Mouse (Mus musculus) intestine, embryonic 15.5 days (tissue): ENCODE data around the gene Phox2a. TPM values are rescaled to one million over a fixed set of nuclear protein-coding genes. Genes with fewer than 3 reads are reported as not detected.

Experiments
- ATAC-seq: fragments of 200-750 bp; cut with Nextera tagmentation; 2 replicates; pipeline ENCODE4 v1.8.0; 2017; ENCODE audit warnings: moderate TSS enrichment, moderate library complexity
- H3K27ac ChIP-seq: fragments of 300-500 bp; sonication (generic); 2 replicates; pipeline ENCODE4 v1.5.1; 2015; ENCODE audit warnings: mild to moderate bottlenecking, inconsistent platforms
- H3K27me3 ChIP-seq: fragments of 300-500 bp; sonication (generic); replicated peaks from 2 replicates; pipeline ENCODE4 v1.6.1; 2015; ENCODE audit warnings: inconsistent platforms
- H3K36me3 ChIP-seq: fragments of 300-500 bp; sonication (generic); 2 replicates; pipeline ENCODE4 v1.6.1; 2015; ENCODE audit warnings: inconsistent platforms
- H3K4me1 ChIP-seq: fragments of 300-500 bp; sonication (generic); replicated peaks from 2 replicates; pipeline ENCODE4 v1.6.1; 2015; ENCODE audit warnings: inconsistent platforms
- H3K4me2 ChIP-seq: fragments of 300-500 bp; sonication (generic); replicated peaks from 2 replicates; pipeline ENCODE4 v1.6.1; 2015; ENCODE audit warnings: mild to moderate bottlenecking, inconsistent platforms
- H3K4me3 ChIP-seq: fragments of 300-500 bp; sonication (generic); replicated peaks from 2 replicates; pipeline ENCODE4 v1.5.1; 2015; ENCODE audit warnings: inconsistent platforms
- H3K9ac ChIP-seq: fragments of 300-500 bp; sonication (generic); 2 replicates; pipeline ENCODE4 v1.6.1; 2015; ENCODE audit warnings: inconsistent platforms
- H3K9me3 ChIP-seq: fragments of 300-500 bp; sonication (generic); 2 replicates; pipeline ENCODE4 v1.6.1; 2016; ENCODE audit warnings: inconsistent platforms
- WGBS: fragments of 180-500 bp; shearing (Covaris S2); methylation state at CpG from one replicate; pipeline ENCODE4 v1.1.7; 2015; 5-methylcytosine and 5-hydroxymethylcytosine counted together
- polyA plus RNA-seq: library from polyadenylated mRNA; unstranded; fragments of >200 nt; fragmentation: Nextera tagmentation; extraction: Ambion mirVana; gene quantifications from 2 replicates; pipeline ENCODE4 v1.2.1, GENCODE M21; 2015

Gene Phox2a
- polyA plus RNA-seq, 1 experiment from 2014 or later = 4.2 TPM

GRCm38 (mm10) chr7:101832372-101832771, 14.3 kb downstream of the Phox2a start:
- Histone ChIP-seq H3K4me3 (no peak overlapping the region), H3K4me2 (no peak overlapping the region), H3K27me3 (no peaks in the 10 kb centered on the region), H3K9me3 (no peaks in the 10 kb centered on the region), H3K4me1 (peaks cover 21% of the 10 kb centered on the region), H3K9ac (no peak overlapping the region), H3K36me3 (peaks cover 57% of the 10 kb centered on the region), H3K27ac (no peak overlapping the region)
- WGBS = 90% methylated on average over 4 of the region's 4 CpGs
- no peak for ATAC-seq

DNA sequence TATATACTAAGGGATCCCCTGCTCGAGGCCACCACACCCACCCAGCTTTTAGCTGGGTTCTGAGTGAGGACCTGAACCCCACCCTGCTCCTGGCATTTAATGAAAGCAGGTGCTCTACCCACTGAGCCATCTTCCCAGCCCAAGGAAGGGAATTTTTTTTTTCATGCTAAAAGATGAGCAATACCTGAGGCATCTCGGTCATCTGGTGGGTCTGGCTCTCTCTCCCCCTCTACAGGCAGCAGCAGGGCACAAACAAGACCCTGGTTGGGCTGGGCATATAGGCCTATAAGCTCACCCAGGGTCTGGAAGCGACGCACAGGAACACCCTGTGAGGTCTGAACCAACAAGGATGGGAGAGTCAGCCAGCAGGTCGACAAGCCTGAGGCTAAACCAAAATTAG, 15.2 kb downstream of the Phox2a start:
- H3K4me3 ChIP-seq = no peak overlapping the region
- H3K4me2 ChIP-seq = no peak overlapping the region
- WGBS = 67% methylated on average over 5 of the region's 5 CpGs
- no peaks in the 10 kb centered on the region for H3K27me3 ChIP-seq
- H3K9ac ChIP-seq = no peak overlapping the region
- no peak overlapping the region for H3K27ac ChIP-seq
- peaks cover 48% of the 10 kb centered on the region for H3K36me3 ChIP-seq
- peaks cover 22% of the 10 kb centered on the region for H3K4me1 ChIP-seq
- no peak for ATAC-seq
- no peaks in the 10 kb centered on the region for H3K9me3 ChIP-seq

DNA sequence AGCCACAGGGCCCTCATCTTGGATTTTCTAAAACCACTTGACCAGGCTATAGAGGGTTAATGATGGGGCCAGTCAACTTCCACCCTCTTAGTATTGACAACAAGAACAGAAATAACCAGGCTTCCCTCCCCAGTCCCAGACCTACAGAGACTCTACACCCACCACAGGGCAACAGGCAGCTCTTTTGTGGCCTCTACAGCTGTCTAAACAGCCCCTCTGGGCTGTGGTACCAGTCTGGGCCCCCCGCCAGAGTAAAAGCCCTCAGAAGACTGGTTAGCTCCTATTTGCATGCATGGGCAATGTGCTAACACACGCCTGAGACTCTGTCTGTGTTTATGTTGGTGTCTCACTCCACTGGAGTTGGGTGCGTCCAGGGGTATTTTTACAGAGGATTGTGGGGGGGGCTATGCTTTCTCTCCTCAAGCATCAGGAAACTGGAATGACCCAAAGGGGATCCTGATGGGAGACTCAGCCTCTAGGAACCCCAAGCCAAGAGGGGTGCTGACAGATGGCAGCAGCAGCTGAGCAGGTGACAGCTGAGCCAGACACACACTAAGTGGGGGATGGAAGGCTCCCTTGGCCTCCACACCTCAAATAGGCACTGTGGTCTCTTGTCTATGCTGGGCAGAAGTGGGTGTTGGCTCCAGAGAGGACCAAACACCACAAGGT, 15.9 kb downstream of the Phox2a start:
- no peak overlapping the region; the same call in 1 of the 2 replicates for H3K4me2 ChIP-seq
- ATAC-seq = no peak

GRCm38 (mm10) chr7:101834903-101835302, 16.8 kb downstream of the Phox2a start:
- Histone ChIP-seq H3K9ac (0 out of 2 replicates have a peak overlapping the region, but pooled peaks have one; percentile 99), H3K4me2 (peak overlapping the region; percentile 77), H3K4me3 (no peak overlapping the region), H3K4me1 (peaks cover 30% of the 10 kb centered on the region), H3K27me3 (no peaks in the 10 kb centered on the region), H3K27ac (no peak overlapping the region), H3K9me3 (no peaks in the 10 kb centered on the region), H3K36me3 (peaks cover 35% of the 10 kb centered on the region)
- no peak for ATAC-seq
- WGBS = 52% methylated on average over 3 of the region's 3 CpGs

More for the DNA sequence above, 15.9 kb downstream of the Phox2a start:
- H3K27ac ChIP-seq = no peak overlapping the region
- 71% methylated on average over 3 of the region's 3 CpGs for WGBS
- no peak overlapping the region for H3K4me3 ChIP-seq
- no peak overlapping the region for H3K9ac ChIP-seq
- H3K27me3 ChIP-seq = no peaks in the 10 kb centered on the region
- H3K4me1 ChIP-seq = peaks cover 29% of the 10 kb centered on the region
- H3K9me3 ChIP-seq = no peaks in the 10 kb centered on the region
- H3K36me3 ChIP-seq = peaks cover 42% of the 10 kb centered on the region

DNA sequence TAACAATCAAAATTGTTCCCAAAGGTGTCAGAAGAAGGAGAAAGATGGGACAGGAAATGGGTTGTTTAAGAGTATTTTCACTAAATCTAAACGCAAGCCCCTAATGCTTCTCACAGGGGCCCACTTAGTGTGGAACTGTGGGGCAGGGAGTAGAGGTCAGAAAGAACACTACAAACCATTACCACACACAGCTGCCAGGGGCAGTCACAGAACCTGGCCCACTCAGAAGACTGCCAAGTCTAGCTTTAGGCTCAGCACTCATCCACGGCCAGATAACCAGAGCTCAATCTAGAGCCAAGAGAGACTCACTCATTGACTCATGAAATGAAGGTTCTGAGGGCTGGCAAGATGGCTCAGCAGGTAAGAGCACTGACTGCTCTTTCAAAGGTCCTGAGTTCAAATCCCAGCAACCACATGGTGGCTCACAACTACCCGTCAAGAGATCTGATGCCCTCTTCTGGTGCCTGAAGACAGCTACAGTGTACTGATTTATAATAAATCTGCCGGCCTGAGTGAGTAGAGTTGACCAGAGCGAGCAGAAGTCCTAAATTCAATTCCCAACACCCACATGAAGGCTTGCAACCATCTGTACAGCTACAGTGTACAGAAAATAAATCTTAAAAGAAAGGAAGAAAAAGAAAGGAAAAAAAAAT, 17.5 kb downstream of the Phox2a start:
- no peak for ATAC-seq
- Histone ChIP-seq H3K36me3 (peaks cover 30% of the 10 kb centered on the region), H3K4me1 (peaks cover 30% of the 10 kb centered on the region), H3K9me3 (no peaks in the 10 kb centered on the region), H3K27me3 (no peaks in the 10 kb centered on the region), H3K4me2 (peak overlapping the region; percentile 77), H3K4me3 (peak overlapping the region; percentile 83), H3K9ac (peak overlapping the region; percentile 99), H3K27ac (peak overlapping the region; percentile 95)
- 29% methylated on average over 5 of the region's 5 CpGs for WGBS

DNA sequence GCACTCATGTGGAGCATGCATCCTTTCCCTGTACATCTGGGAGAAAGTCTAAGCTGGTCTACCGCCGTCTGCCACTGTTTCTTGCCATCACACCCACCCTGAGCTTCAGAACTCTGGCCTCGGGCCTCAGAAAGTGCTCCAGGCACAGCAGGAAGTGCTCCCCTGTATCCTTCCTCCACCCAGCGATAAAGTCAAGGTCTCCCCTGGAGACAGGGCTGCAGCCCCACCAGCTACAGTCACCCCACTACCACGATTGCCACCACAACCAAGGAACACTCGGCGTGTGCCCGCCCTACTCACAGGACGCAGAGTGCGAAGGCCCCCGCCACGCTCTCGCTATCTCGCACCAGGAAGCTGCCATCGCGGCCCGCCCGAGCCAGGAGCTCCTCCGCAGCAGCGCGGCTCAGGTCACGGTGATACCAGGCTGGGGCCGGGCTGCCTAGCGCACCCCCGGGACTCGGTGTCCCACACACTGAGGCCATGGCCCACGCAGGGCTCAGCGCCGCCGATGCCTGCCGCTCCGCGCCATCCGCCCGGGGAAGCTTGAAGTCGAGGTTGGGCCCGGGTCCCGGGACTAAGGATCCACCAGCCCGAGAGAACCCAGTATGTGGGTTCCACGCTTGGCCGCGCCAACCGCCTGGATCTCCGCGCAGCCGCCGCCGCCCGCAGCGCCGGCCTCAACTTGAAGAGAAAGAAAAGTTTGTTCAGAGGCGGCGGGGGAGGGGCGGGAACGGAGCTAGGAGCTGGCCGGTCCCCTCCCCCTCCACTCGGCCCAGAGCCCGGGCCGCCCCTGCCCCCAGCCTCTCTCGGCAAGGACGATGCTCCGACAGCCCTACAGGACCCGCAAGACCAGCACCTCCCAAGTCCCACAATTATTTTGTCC, 18.4 kb downstream of the Phox2a start:
- Histone ChIP-seq H3K4me2 (peak overlapping the region; percentile 77), H3K4me1 (peaks cover 30% of the 10 kb centered on the region), H3K9me3 (no peaks in the 10 kb centered on the region), H3K36me3 (peaks cover 20% of the 10 kb centered on the region), H3K27me3 (no peaks in the 10 kb centered on the region), H3K27ac (peak overlapping the region; percentile 95), H3K4me3 (peak overlapping the region; percentile 83), H3K9ac (peak overlapping the region; percentile 99)
- ATAC-seq = peak; percentile 61
- under 1% methylated on average over 63 of the region's 63 CpGs for WGBS

DNA sequence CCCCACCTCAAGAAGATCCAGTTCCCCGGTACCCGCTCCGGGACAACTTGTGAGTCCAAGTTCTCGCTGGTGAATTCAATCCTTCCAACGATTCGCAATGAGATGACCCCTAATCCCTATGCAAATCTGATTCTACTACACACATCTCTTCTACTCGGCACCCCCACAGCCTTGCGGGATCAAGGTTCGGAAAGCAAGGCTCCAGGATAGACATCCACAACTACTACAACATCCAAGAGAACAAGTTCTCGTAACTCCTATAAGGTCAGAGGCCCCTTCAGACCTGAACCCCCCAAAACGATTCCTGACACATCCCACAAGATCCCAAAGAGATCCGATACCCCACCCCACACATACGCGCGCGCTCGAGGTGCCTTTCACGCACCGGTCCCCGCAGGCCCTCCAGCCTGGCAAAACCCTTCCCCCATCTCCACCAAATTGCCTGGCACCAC, 19.1 kb downstream of the Phox2a start:
- Histone ChIP-seq H3K4me3 (peak overlapping the region; percentile 83), H3K9ac (peak overlapping the region; percentile 99), H3K4me2 (peak overlapping the region; percentile 77), H3K4me1 (peaks cover 30% of the 10 kb centered on the region), H3K27me3 (no peaks in the 10 kb centered on the region), H3K27ac (peak overlapping the region; percentile 95), H3K9me3 (no peaks in the 10 kb centered on the region), H3K36me3 (peaks cover 14% of the 10 kb centered on the region)
- WGBS = under 1% methylated on average over 20 of the region's 20 CpGs
- ATAC-seq = peak; percentile 8

- Histone ChIP-seq H3K4me1 (peaks cover 30% of the 10 kb centered on the region), H3K9ac (peak within 1 kb of the TSS; percentile 99), H3K9me3 (no peaks in the 10 kb centered on the region), H3K4me2 (peak within 1 kb of the TSS; percentile 77), H3K27ac (peak within 1 kb of the TSS; percentile 95), H3K27me3 (no peaks in the 10 kb centered on the region), H3K36me3 (peaks cover 7% of the 10 kb centered on the region), H3K4me3 (peak within 1 kb of the TSS; percentile 83)
- WGBS = under 1% methylated on average over 64 of the region's 64 CpGs
- ATAC-seq = peak; percentile 88
Observed at GRCm38 (mm10) chr7:101837606-101838471, 19.7 kb downstream of the Phox2a start, which contains the start of gene Inppl1. Gene Inppl1 (minus strand): TSS chr7:101838229.

DNA sequence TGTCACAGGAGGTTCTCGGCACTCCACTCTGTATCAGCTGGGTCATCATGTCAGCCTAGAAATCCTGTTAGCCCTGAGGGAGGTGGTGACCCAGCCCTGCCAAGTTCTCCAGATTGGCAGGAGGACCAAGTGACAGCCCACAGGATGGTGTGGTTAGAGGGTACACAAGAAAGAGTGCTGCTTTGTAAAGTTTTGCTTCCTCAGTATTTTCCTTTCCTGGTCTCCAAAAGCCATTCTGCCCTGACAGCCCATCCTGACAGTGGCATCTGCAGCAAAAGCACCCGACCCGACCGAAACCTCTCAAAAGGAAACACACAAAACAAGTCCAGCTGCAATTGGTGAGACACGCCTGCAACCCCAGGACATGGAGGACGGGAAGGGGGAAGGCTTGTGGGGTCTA, 26.1 kb downstream of the Phox2a start:
- Histone ChIP-seq H3K9ac (no peak overlapping the region), H3K9me3 (no peaks in the 10 kb centered on the region)

DNA sequence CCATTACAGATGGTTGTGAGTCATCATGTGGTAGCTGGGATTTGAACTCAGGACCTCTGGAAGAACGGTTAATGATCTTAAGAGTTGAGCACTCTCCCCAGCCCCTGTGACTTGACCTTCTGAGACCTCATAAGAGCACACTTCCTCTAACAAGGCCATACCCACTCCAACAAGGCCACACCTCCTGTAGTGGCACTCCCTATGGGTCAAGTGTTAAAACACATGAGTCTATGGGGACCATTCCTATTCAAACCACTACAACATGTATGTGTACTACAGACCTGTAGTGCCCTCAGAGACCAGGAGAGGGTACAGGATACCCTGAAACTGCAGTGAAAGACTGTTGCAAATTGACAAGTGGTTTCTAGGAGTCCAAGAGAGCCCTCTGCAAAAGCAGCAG, 29.8 kb downstream of the Phox2a start:
- WGBS = 81% methylated on average over 1 of the region's 1 CpGs
- H3K4me2 ChIP-seq = no peak overlapping the region
- no peaks in the 10 kb centered on the region for H3K27me3 ChIP-seq
- no peak overlapping the region for H3K9ac ChIP-seq
- H3K27ac ChIP-seq = no peak overlapping the region
- no peaks in the 10 kb centered on the region for H3K9me3 ChIP-seq
- H3K36me3 ChIP-seq = no peaks in the 10 kb centered on the region
- ATAC-seq = no peak
- H3K4me1 ChIP-seq = no peaks in the 10 kb centered on the region
- H3K4me3 ChIP-seq = no peak overlapping the region

More for the DNA sequence above, 26.1 kb downstream of the Phox2a start:
- Histone ChIP-seq H3K36me3 (no peaks in the 10 kb centered on the region), H3K4me2 (no peak overlapping the region), H3K4me1 (no peaks in the 10 kb centered on the region; the same call in 1 of the 2 replicates), H3K27ac (no peak overlapping the region), H3K27me3 (no peaks in the 10 kb centered on the region), H3K4me3 (no peak overlapping the region)
- no peak for ATAC-seq
- 69% methylated on average over 6 of the region's 6 CpGs for WGBS

GRCm38 (mm10) chr7:101851689-101852088, 33.6 kb downstream of the Phox2a start:
- H3K27ac ChIP-seq = no peak overlapping the region
- no peaks in the 10 kb centered on the region for H3K27me3 ChIP-seq
- H3K4me3 ChIP-seq = no peak overlapping the region
- no peaks in the 10 kb centered on the region for H3K9me3 ChIP-seq
- H3K4me1 ChIP-seq = no peaks in the 10 kb centered on the region
- 84% methylated on average over 6 of the region's 6 CpGs for WGBS
- H3K4me2 ChIP-seq = no peak overlapping the region
- ATAC-seq = no peak
- no peaks in the 10 kb centered on the region for H3K36me3 ChIP-seq
- H3K9ac ChIP-seq = no peak overlapping the region
